Mouse (Mus musculus): Measurements from ENCODE around the gene Clasrp.

Gene Clasrp

GRCm38 (mm10) chr7:19603849-19604605, at the start of gene Clasrp:
Gene Clasrp (minus strand): TSS chr7:19604486.
- peak; percentile 91 to 95 for DNase-seq (ENCODE audit: low spot score in 2 of 2)

DNA sequence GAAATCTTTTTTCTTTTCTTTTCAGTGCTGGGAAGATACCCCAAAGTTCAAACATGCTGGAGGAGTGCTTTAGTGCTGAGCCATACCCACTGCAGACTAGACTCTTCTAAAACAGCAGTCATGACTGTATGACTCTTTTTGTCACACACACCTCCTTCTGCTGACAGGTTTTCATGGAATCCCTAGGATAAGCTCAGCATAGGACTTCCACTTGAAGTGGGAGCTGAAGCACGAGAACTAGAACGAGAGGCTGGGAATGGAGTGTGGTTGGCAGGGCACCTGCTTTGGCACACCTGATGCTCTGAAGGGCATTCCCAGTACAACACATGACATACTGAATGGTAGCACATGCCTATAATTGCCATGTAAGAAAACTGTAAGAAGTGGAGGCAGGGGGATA, 48.3 kb upstream of the Clasrp start:
- no peak for DNase-seq (ENCODE audit: low spot score in 2 of 2)

- DNase-seq (ENCODE audit: low spot score in 2 of 2) = no peak
Observed at GRCm38 (mm10) chr7:19651063-19651786, 46.9 kb upstream of the Clasrp start.

- DNase-seq (ENCODE audit: low spot score in 2 of 2) = no peak
Observed at GRCm38 (mm10) chr7:19641223-19641622, 36.9 kb upstream of the Clasrp start.

DNA sequence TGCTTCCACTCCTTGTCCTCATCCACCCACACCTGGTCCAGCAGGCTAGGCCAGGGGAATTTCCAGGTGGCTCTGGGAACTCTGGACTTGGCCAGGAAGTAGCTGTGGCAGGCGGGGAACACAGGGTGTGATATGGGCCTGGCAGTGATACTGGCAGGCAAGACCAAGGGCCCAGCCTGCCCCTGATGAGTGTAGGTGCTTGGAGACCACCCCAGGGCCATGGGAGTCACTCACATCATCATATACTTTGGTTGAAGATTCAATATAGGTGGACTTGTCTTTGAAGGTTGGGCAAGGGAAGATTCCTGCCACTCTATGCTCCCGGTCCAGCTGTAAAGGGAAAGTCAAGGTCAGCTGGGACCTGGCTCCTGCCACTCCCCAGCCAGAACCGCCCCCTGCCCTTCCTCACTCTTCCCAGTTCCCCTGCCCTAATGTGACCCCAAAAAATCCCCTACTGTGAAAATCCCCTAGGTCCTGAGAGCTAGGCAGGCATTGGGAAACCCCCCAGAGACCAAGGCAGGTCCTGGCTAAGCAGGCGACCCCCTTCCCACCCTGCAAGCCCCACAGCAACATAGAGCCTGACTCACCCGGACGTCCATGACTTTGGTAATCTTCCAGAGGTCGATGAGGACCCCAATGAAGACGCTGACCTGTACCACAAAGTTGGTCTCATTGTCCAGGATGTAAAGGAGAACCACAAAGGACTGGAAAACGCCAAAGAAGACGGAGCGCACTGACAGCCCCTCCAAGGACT, 31.0 kb upstream of the Clasrp start:
- DNase-seq (ENCODE audit: low spot score in 2 of 2) = no peak

- DNase-seq (ENCODE audit: low spot score in 2 of 2) = no peak
Observed at GRCm38 (mm10) chr7:19634591-19634990, 30.3 kb upstream of the Clasrp start.

GRCm38 (mm10) chr7:19633855-19634254, 29.6 kb upstream of the Clasrp start:
- no peak for DNase-seq (ENCODE audit: low spot score in 2 of 2)

GRCm38 (mm10) chr7:19633197-19633596, 28.9 kb upstream of the Clasrp start:
- peak in 1 of 2 experiments; percentile 19 for DNase-seq (ENCODE audit: low spot score in 2 of 2)

DNA sequence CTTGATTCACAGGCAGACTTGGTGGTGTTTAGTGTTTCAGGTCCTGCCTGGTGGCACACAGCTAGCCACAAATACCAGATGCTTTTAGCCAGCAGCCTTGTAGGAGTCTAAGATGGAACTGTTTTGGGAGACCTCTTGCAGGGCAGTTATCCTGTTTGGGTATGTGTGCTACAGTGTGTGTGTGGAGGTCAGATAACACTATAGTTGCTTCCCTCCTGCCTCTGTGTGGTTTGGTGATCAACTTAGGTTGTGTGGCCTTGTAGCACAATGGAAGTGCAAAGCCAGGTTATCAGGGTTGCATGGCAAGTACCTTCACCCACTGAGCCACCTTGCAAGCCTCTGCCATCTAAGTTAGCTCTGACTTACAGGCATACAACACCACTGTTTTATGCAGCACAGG, 28.4 kb upstream of the Clasrp start:
- DNase-seq (ENCODE audit: low spot score in 2 of 2) = no peak

DNA sequence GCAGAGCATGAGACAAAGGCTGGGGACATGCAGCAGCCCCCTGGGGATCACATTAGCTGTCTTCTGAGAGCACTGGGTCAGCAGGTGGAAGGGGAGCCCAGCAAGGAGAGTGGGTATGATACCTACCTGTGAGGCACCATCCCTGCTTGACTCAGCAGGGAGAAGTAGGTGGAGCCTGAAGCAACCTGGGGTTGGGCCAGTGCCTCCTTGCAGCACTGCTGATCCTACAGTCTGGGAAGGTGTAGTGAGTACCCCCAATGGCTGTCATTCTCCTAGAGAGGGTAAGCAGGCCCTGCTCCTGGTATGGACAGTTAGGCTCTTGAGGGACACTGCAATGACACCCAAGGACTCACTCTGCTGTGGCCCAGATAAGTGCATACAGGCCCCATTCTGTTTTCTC, 28.0 kb upstream of the Clasrp start:
- no peak for DNase-seq (ENCODE audit: low spot score in 2 of 2)

DNA sequence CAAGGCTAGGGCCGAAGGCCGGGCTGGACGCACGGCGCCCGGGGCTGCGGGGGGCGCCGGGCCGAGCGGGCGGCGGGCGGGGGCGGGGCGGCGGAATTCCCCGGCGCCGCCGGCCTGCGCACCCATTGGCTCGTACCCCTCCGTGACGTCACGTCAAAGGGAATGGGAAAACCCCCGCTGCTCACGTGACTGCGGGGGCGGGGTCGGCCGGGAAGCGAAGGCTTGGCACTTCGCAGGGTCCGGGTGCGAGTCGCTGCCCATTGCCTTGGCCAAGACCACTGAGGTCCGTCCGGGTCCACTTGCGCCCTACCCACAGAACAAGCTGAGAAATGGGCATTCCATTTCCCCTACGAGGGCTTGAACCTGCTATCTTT, 25.1 kb upstream of the Clasrp start, which contains the start of gene Relb:
Gene Relb, minus strand, starts transcription at position 78 of the 374 bp plus-strand sequence.
- DNase-seq (ENCODE audit: low spot score in 2 of 2) = peak; percentile 85 to 92

GRCm38 (mm10) chr7:19628536-19629360, 24.5 kb upstream of the Clasrp start:
- DNase-seq (ENCODE audit: low spot score in 2 of 2) = peak; percentile 89 to 90

DNA sequence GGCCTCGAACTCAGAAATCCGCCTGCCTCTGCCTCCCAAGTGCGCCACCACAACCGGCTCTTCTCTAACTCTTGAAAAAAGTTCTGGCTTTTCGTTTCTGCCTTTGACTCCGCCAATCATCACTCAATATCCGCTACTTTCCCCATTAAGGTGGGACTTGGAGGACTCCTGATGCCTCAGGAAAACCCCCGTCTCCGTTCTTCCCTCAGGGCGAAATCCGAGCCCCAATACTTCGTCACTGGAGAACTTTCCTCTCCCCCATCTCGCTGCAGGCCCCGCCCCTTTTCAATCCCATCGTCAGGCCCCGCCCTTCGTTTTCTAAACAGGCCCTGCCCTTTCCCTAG, 23.9 kb upstream of the Clasrp start:
- no peak for DNase-seq (ENCODE audit: low spot score in 2 of 2)

DNA sequence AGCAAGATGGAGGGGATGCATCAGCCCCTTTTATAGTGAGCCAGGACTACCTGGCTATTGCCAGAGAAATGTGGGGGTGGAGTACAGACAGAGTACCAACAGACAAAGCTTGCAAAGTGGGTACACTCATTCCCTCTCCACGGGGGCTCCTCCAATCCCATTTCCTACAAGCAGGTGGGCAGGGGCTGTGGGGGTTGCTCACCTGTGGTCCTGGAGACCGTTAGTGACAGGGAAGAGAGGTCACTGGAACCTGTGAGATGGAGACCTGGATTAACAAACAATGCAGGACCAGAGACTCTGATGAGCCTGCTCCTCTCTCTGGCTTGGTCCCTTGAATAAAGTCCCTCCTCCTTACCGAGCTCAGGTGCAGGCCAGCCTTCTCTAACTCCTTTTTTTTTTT, 23.4 kb upstream of the Clasrp start:
- DNase-seq (ENCODE audit: low spot score in 2 of 2) = no peak

DNA sequence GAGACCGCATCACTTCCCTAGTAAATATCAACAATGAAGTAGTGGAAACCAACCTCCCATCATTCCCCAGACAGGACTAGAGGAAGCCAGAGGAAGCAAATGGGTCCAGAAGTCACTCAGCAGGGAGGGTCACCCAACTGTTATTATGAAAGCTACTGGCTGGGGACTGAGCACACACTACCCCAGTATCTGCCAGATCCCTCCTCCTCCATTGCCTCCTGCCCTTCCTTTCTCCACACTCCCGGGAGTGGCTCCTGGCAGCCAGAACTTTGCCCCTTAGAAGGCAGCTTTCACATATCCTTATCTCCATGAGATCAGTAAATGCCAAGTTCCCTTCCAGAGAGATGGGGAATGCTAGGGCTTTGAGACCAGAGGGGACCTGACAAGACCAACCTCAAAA, 19.1 kb upstream of the Clasrp start:
- no peak for DNase-seq (ENCODE audit: low spot score in 2 of 2)

GRCm38 (mm10) chr7:19622241-19622640, 18.0 kb upstream of the Clasrp start:
- no peak for DNase-seq (ENCODE audit: low spot score in 2 of 2)

DNA sequence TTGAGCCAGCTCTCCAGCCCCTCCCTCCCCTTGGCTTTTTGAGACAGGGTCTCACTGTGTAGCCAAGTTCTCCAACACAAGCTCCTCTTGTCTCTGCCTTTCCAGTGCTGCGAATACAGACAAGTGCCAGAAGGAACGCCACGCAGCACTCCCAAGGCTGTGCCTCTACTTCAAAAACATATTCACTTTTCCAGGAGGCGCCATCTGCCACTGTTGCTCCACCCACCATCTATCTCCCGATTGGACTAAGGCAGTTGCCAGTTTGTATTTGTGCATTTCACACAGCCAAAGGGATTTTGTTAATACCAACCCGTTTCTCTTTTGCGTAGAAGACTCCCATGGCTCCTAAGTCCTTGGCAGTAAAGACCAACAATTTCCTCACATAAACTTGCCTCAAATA, 16.5 kb upstream of the Clasrp start:
- DNase-seq (ENCODE audit: low spot score in 2 of 2) = peak in 1 of 2 experiments; percentile 32

DNA sequence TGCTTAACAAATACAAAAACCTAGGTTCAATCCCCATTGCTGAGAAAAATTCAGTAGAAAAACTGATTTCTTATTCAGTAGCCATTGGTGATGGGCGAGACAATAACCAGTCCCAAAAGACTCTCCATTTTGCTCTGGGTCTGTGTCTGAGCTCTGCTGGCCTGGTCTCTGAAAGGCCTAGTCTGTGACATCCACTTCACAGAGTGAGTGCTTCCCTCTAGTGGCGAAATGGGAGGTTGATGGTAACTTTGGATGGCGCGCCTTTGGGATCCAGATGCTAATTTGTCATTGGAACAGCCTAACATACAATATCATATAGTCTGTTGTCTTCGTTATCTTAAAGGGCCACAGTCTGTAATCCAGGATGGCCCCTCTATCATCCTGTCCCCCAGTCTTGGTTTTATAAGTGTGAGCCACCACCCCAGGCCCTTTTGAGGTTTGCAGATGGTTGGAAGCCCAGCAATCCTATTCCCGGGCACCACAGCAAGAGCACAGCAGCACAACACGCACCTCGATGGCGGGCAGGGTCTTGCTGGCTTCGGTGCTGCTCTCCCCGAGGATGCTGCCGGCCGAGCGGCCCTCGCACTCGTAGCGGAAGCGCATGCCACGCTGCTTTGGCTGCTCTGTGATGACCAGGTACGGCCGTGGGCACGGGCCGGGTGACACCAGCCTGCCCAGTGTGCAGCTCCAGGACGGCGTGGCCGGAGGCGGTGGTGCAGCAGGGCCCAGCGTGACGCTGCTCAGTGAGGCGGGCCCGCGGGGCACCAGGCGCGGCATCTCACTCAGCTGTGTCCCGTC, 14.9 kb upstream of the Clasrp start:
- DNase-seq (ENCODE audit: low spot score in 2 of 2) = peak in 1 of 2 experiments; percentile 65

DNA sequence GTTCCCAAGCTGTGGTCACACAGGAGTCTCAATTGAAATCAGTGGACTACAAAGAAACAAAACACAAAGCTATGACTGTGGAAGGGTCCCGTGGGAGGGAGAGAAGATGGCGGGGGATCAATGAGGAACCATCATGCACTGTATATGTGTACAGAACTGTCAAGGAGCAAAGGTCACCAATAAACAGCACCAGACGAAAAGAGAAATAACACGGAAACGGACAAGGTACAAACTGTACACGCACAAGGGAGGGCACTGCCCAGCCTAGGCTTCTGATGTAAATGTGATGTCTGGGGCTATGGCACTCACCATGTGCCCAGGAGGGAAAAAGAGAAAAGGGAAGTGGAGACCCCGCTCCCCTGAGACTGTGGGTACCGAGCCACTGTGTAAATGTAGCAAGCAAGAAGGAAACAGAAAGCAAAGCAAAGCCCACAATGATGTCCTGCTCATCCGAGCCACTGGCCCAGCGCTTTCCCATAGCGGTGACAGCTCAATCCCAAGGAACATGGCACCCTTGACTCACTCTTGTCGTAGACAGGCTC, 10.8 kb upstream of the Clasrp start:
- no peak for DNase-seq (ENCODE audit: low spot score in 2 of 2)

DNA sequence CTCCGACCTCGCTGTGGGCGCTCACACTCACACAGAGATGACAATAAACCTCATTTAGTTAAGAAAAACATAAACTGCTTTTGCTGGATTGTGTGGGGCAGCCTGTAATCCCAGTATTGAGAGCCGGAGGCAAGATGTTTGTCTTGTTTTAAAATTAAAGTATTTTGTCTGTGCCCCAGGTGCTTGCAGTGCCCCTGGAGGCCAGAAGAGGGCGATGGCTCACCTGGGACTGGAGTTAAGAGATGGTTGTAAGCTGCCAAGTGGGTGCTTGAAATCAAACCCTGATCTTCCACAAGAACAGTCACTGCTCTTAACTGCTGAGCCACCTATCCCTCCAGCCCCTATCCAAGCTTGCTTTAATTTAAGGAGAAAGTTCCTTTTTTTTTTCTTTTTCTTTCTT, 6.7 kb upstream of the Clasrp start:
- DNase-seq (ENCODE audit: low spot score in 2 of 2) = no peak

Measured in frontal cortex, postnatal 10 days (tissue).